Mouse (Mus musculus): ENCODE data around the gene Lamp1. TPM values are rescaled to one million over a fixed set of nuclear protein-coding genes. Genes with fewer than 3 reads are reported as not detected.

The Lamp1 gene
- polyA plus RNA-seq, 1 experiment = 555 TPM

DNA sequence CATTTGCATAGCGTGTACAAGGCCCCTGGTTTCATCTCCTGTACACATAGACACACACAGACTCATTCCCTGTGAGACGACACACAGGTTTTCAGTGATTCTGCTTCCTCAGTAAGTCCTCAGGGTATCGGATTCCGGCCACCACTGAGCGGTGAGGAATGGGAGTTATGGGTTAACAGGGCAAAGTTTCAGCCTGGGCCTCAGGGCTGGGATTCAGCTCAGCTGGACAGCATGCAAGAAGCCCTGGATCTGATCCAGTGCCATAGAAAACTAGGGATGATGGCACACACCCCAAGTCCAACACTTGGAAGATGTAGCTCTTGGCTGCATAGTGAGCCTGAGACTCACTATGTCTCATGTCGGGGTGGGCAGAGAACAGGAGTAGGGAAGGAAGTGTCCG, 21.0 kb downstream of the Lamp1 start:
- 39% methylated on average over 7 of the region's 7 CpGs for WGBS
- Histone ChIP-seq H3K27ac (ENCODE audit: insufficient read depth, low read length) (no peak overlapping the region), H3K4me3 (replicated peaks; ENCODE audit: insufficient read depth, low read depth, low read length) (no peak overlapping the region), H3K4me1 (ENCODE audit: control insufficient read depth, insufficient read depth, low read length) (no peaks in the 10 kb centered on the region), H3K27me3 (ENCODE audit: control insufficient read depth, insufficient read depth, low read length) (no peaks in the 10 kb centered on the region)
- TF ChIP-seq CTCF (IDR thresholded peaks at IDR 0.05; ENCODE audit: borderline replicate concordance, insufficient read depth, low read depth, low read length) (no peak), POLR2A (IDR thresholded peaks at IDR 0.05; ENCODE audit: borderline replicate concordance, insufficient read depth, low read length) (no peak)
- DNase-seq = no peak

DNA sequence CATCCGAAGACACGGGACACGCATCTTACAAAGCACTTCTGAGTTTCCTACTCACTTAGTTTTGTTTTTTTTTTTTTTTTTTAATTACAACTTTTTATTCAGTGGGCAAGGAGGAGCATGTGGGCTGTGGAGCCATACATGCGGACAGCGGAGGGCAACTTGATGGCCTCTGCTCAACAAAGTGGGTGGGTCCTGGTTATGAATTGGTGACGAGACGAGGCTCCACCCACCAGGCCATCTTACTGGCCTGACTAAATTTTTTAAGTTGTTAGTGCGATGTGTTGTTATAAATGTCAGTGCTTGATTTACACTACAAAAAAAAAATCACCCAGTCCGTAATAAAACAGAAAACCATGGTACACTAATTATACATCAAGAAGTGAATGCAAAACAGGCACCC, 21.4 kb downstream of the Lamp1 start:
- WGBS = 58% methylated on average over 9 of the region's 9 CpGs

DNA sequence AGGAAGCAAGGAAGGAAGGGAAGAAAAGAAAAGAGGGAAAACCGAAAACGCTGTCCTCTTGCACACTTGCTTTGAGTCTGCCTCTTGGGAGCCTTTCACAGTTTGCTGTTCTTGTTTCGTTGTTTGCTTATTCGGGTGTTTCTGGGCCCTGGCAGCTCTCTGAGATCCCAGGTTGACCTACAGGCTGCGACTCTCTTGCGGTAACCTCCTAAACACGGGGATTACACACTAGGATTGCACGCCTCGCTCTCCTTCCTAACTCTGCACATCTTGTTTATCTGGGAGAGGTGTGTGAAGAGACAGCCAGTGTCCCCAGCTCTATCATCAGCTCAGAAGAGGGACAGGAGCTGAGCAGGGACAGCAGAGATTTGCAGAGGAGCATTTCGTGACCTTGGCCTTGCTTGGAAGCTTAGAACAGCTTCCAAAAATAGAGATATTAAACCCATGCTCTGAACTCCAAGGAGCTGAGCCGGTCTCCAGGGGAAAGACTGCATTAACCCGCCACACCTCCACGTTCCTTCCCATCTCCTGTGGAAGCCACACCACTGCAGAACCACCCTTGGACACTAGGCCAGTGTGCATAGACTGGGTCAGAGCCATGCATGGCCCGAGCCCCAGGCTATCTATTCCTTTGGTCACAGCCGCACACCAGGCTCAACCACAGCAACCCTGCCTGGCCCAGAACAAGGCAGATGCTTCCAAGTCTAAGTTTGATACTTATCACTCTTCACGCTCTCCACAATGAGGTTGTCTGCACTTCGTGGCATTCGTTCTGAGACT, 22.1 kb downstream of the Lamp1 start:
- H3K27me3 ChIP-seq (ENCODE audit: control insufficient read depth, insufficient read depth, low read length) = no peaks in the 10 kb centered on the region
- 86% methylated on average over 18 of the region's 18 CpGs for WGBS
- no peak for DNase-seq
- no peaks in the 10 kb centered on the region for H3K4me1 ChIP-seq (ENCODE audit: control insufficient read depth, insufficient read depth, low read length)
- H3K4me3 ChIP-seq (replicated peaks; ENCODE audit: insufficient read depth, low read depth, low read length) = no peak overlapping the region
- TF ChIP-seq POLR2A (IDR thresholded peaks at IDR 0.05; ENCODE audit: borderline replicate concordance, insufficient read depth, low read length) (no peak), CTCF (IDR thresholded peaks at IDR 0.05; ENCODE audit: borderline replicate concordance, insufficient read depth, low read depth, low read length) (no peak)
- H3K27ac ChIP-seq (ENCODE audit: insufficient read depth, low read length) = no peak overlapping the region

More for the DNA sequence above, 21.4 kb downstream of the Lamp1 start:
- Histone ChIP-seq H3K4me1 (ENCODE audit: control insufficient read depth, insufficient read depth, low read length) (no peaks in the 10 kb centered on the region), H3K4me3 (replicated peaks; ENCODE audit: insufficient read depth, low read depth, low read length) (no peak overlapping the region), H3K27ac (ENCODE audit: insufficient read depth, low read length) (no peak overlapping the region), H3K27me3 (ENCODE audit: control insufficient read depth, insufficient read depth, low read length) (no peaks in the 10 kb centered on the region)
- no peak for DNase-seq
- TF ChIP-seq CTCF (IDR thresholded peaks at IDR 0.05; ENCODE audit: borderline replicate concordance, insufficient read depth, low read depth, low read length) (no peak), POLR2A (IDR thresholded peaks at IDR 0.05; ENCODE audit: borderline replicate concordance, insufficient read depth, low read length) (no peak)

DNA sequence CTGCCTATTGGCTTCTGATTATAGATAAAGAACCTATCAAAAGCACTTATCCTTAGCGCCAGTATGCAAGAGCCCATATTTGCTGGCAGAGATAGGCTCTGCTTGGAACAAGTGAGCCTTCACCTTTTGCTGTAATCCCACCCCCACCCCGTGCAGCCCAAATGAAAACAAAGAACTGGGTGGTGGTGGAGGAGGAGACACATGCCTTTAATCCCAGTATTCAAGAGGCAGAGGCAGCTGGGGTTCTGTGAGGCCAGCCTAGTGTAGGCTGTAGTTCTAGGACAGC, 22.7 kb downstream of the Lamp1 start:
- TF ChIP-seq CTCF (IDR thresholded peaks at IDR 0.05; ENCODE audit: borderline replicate concordance, insufficient read depth, low read depth, low read length) = no peak
- no peak for TF ChIP-seq POLR2A (IDR thresholded peaks at IDR 0.05; ENCODE audit: borderline replicate concordance, insufficient read depth, low read length)
- Histone ChIP-seq H3K4me3 (replicated peaks; ENCODE audit: insufficient read depth, low read depth, low read length) (no peak overlapping the region), H3K4me1 (ENCODE audit: control insufficient read depth, insufficient read depth, low read length) (no peaks in the 10 kb centered on the region), H3K27ac (ENCODE audit: insufficient read depth, low read length) (no peak overlapping the region), H3K27me3 (ENCODE audit: control insufficient read depth, insufficient read depth, low read length) (no peaks in the 10 kb centered on the region)
- 56% methylated on average over 2 of the region's 2 CpGs for WGBS
- DNase-seq = no peak

DNA sequence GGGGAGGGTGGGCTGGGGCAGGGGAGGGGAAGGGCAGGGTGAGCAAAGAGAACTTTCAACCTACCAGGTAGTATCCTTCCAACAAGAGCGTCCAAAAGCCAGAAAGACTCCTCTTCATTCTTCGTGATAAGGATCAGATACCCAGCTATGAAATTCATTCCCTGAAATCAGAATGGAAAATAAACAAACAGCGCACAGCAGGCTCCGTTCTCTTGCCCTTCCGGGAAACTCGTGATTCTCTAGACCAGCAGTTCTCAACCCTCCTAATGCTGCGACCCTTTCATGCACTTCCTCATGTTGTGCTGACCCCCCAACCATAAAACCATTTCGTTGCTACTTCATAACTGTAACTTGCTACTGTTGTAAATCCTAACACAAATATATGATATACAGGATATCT, 27.9 kb downstream of the Lamp1 start:
- Histone ChIP-seq H3K4me3 (replicated peaks; ENCODE audit: insufficient read depth, low read depth, low read length) (no peak overlapping the region), H3K4me1 (ENCODE audit: control insufficient read depth, insufficient read depth, low read length) (no peaks in the 10 kb centered on the region), H3K27ac (ENCODE audit: insufficient read depth, low read length) (no peak overlapping the region), H3K27me3 (ENCODE audit: control insufficient read depth, insufficient read depth, low read length) (no peaks in the 10 kb centered on the region)
- no peak for DNase-seq
- WGBS = 81% methylated on average over 8 of the region's 8 CpGs
- TF ChIP-seq CTCF (IDR thresholded peaks at IDR 0.05; ENCODE audit: borderline replicate concordance, insufficient read depth, low read depth, low read length) = no peak

DNA sequence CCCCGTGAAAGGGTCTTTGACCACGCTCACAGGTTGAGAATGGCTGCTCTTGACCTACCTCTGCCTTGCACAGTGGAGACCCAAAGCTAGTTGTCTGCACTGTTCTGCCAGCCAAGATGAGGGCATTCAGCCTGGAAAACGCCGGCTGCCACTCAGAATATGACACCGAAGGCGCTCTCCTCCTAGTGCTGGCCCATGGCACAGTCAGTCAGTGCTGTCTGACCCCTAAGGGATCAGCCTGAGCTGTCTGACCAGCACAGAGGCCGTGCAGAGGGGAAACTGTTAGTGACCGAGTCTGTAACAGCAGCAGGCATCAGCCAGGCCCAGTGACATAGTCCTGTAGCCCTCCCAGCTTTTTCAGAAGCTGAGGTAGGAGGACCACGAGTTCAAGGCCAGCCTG, 28.3 kb downstream of the Lamp1 start:
- 78% methylated on average over 9 of the region's 9 CpGs for WGBS
- H3K4me3 ChIP-seq (replicated peaks; ENCODE audit: insufficient read depth, low read depth, low read length) = no peak overlapping the region
- H3K4me1 ChIP-seq (ENCODE audit: control insufficient read depth, insufficient read depth, low read length) = no peaks in the 10 kb centered on the region
- H3K27ac ChIP-seq (ENCODE audit: insufficient read depth, low read length) = no peak overlapping the region
- TF ChIP-seq CTCF (IDR thresholded peaks at IDR 0.05; ENCODE audit: borderline replicate concordance, insufficient read depth, low read depth, low read length) = no peak
- TF ChIP-seq POLR2A (IDR thresholded peaks at IDR 0.05; ENCODE audit: borderline replicate concordance, insufficient read depth, low read length) = no peak
- no peak for DNase-seq
- H3K27me3 ChIP-seq (ENCODE audit: control insufficient read depth, insufficient read depth, low read length) = no peaks in the 10 kb centered on the region

DNA sequence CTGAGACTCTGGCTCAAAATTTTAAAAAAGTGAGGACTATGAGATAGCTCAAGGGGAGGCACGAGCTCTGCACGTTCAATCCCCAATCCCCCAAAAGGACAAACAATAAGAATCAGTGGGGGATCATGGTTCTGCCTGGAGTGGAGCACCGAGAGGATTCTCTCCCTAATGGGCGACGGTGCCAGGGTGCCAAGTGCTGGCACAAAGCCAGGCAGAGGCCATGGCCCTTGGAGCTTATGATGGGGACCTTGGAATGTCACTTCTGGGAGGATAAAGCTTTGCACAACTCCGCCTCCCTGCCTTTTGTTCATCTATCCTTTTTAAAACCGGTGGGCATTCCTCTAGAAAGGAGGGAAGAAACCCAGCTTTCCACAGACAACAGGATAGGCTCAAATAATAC, 28.7 kb downstream of the Lamp1 start:
- 34% methylated on average over 7 of the region's 7 CpGs for WGBS
- no peak overlapping the region for H3K4me3 ChIP-seq (replicated peaks; ENCODE audit: insufficient read depth, low read depth, low read length)
- DNase-seq = no peak
- H3K27ac ChIP-seq (ENCODE audit: insufficient read depth, low read length) = no peak overlapping the region
- TF ChIP-seq POLR2A (IDR thresholded peaks at IDR 0.05; ENCODE audit: borderline replicate concordance, insufficient read depth, low read length) (no peak), CTCF (IDR thresholded peaks at IDR 0.05; ENCODE audit: borderline replicate concordance, insufficient read depth, low read depth, low read length) (no peak)
- no peaks in the 10 kb centered on the region for H3K4me1 ChIP-seq (ENCODE audit: control insufficient read depth, insufficient read depth, low read length)
- no peaks in the 10 kb centered on the region for H3K27me3 ChIP-seq (ENCODE audit: control insufficient read depth, insufficient read depth, low read length)

DNA sequence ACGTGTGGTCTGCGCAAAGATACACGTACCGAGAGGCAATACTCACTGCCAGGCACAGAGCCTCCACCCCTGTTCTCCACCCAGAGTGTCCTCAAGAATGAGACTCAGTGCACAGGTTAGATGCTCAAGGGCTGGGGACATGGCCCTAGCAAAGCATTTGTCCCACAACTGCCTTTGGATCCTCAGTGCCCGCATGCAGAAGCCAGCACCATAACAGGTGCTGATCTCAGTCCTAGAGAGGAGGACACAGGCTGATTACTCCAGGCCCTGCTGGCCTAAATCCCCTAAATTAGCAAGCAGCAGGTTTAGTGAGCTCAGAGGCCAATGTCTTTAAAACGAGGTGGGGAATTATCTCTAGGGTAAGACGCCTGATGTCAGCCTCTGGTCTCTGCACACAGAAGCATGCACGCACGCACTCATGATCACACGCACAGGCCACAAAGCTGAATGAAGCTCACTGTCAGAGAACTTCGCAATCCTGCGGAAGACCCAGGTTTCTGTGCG, 29.1 kb downstream of the Lamp1 start:
- no peak overlapping the region for H3K27ac ChIP-seq (ENCODE audit: insufficient read depth, low read length)
- 91% methylated on average over 13 of the region's 13 CpGs for WGBS
- TF ChIP-seq POLR2A (IDR thresholded peaks at IDR 0.05; ENCODE audit: borderline replicate concordance, insufficient read depth, low read length) (no peak), CTCF (IDR thresholded peaks at IDR 0.05; ENCODE audit: borderline replicate concordance, insufficient read depth, low read depth, low read length) (no peak)
- no peaks in the 10 kb centered on the region for H3K4me1 ChIP-seq (ENCODE audit: control insufficient read depth, insufficient read depth, low read length)
- no peaks in the 10 kb centered on the region for H3K27me3 ChIP-seq (ENCODE audit: control insufficient read depth, insufficient read depth, low read length)
- H3K4me3 ChIP-seq (replicated peaks; ENCODE audit: insufficient read depth, low read depth, low read length) = no peak overlapping the region
- DNase-seq = no peak

All from cerebellum, adult 2 months (tissue).